8 mouse cellular contexts compared by ENCODE assay signal in genomic region chr11:101667871-101668532, GRCm38 (mm10). TPM values are rescaled to one million over a fixed set of nuclear protein-coding genes. Genes with fewer than 3 reads are reported as not detected.
DNase-seq lines count a peak whose midpoint lies in the region; ATAC-seq and TF ChIP-seq lines count a peak whose summit lies in the region.

No protein-coding gene starts in this region.

- H3K9me3 ChIP-seq in embryonic facial prominence, embryonic 14.5 days (ENCODE audit: control insufficient read depth, low read length) = no peaks in the 10 kb centered on the region
- H3K9me3 ChIP-seq in embryonic facial prominence, embryonic 10.5 days = no peaks in the 10 kb centered on the region
- no peaks in the 10 kb centered on the region for H3K9me3 ChIP-seq in forebrain, postnatal 0 days (ENCODE audit: low read length)
- no peaks in the 10 kb centered on the region for H3K9me3 ChIP-seq in midbrain, embryonic 14.5 days (ENCODE audit: control insufficient read depth, low read length)

- H3K4me3 ChIP-seq in embryonic facial prominence, embryonic 14.5 days (ENCODE audit: low read depth, low read length) = no peak overlapping the region
- no peak overlapping the region; the same call in 1 of the 2 replicates for H3K4me3 ChIP-seq in embryonic facial prominence, embryonic 10.5 days
- peak overlapping the region; percentile 73 for H3K4me3 ChIP-seq in forebrain, postnatal 0 days (ENCODE audit: low read depth, low read length)
- no peak overlapping the region for H3K4me3 ChIP-seq in midbrain, embryonic 14.5 days (replicated peaks; ENCODE audit: low read depth, low read length)

- H3K27ac ChIP-seq in embryonic facial prominence, embryonic 14.5 days (replicated peaks; ENCODE audit: low read depth, low read length) = no peak overlapping the region
- H3K27ac ChIP-seq in embryonic facial prominence, embryonic 10.5 days (replicated peaks) = no peak overlapping the region; the same call in 1 of the 2 replicates
- H3K27ac ChIP-seq in forebrain, postnatal 0 days (ENCODE audit: low read depth, low read length) = peak overlapping the region; percentile 70
- no peak overlapping the region for H3K27ac ChIP-seq in midbrain, embryonic 14.5 days (replicated peaks; ENCODE audit: low read depth, low read length)

- 70% methylated on average over 14 of the region's 14 CpGs for WGBS in embryonic facial prominence, embryonic 14.5 days
- WGBS in embryonic facial prominence, embryonic 10.5 days = 78% methylated on average over 14 of the region's 14 CpGs
- 53% methylated on average over 14 of the region's 14 CpGs for WGBS in forebrain, postnatal 0 days
- WGBS in midbrain, embryonic 14.5 days = 73% methylated on average over 14 of the region's 14 CpGs

- H3K36me3 ChIP-seq in embryonic facial prominence, embryonic 14.5 days (ENCODE audit: control insufficient read depth, insufficient read depth, low read length) = no peaks in the 10 kb centered on the region
- no peaks in the 10 kb centered on the region for H3K36me3 ChIP-seq in embryonic facial prominence, embryonic 10.5 days (replicated peaks)
- H3K36me3 ChIP-seq in forebrain, postnatal 0 days (ENCODE audit: insufficient read depth) = no peaks in the 10 kb centered on the region
- H3K36me3 ChIP-seq in midbrain, embryonic 14.5 days (ENCODE audit: control insufficient read depth, insufficient read depth, low read length) = no peaks in the 10 kb centered on the region

- no peak for TF ChIP-seq CTCF in forebrain, postnatal 0 days (IDR thresholded peaks at IDR 0.05; ENCODE audit: low read depth)

- H3K9ac ChIP-seq in embryonic facial prominence, embryonic 14.5 days (ENCODE audit: low read depth, low read length) = no peak overlapping the region
- H3K9ac ChIP-seq in forebrain, postnatal 0 days = peak overlapping the region; percentile 33
- H3K9ac ChIP-seq in midbrain, embryonic 14.5 days (replicated peaks; ENCODE audit: low read length) = no peak overlapping the region

- no peak for ATAC-seq in embryonic facial prominence, embryonic 14.5 days (ENCODE audit: low read depth)
- ATAC-seq in forebrain, postnatal 0 days = no peak
- ATAC-seq in midbrain, embryonic 14.5 days (ENCODE audit: low FRiP score, low TSS enrichment) = no peak
- ATAC-seq in erythroblast, adult 5-6 weeks (replicated peaks; ENCODE audit: low FRiP score, poor library complexity, severe bottlenecking) = no peak

- H3K4me2 ChIP-seq in embryonic facial prominence, embryonic 14.5 days (ENCODE audit: low read depth, low read length) = 0 out of 2 replicates have a peak overlapping the region, but pooled peaks have one; percentile 7
- H3K4me2 ChIP-seq in forebrain, postnatal 0 days (ENCODE audit: low read depth) = peak overlapping the region; percentile 76
- no peak overlapping the region for H3K4me2 ChIP-seq in midbrain, embryonic 14.5 days (ENCODE audit: low read length)

- peaks cover 11% of the 10 kb centered on the region; the same call in 1 of the 2 replicates for H3K4me1 ChIP-seq in embryonic facial prominence, embryonic 14.5 days (ENCODE audit: control insufficient read depth, insufficient read depth, low read length)
- peaks cover 47% of the 10 kb centered on the region for H3K4me1 ChIP-seq in embryonic facial prominence, embryonic 10.5 days
- peaks cover 12% of the 10 kb centered on the region; the same call in 1 of the 2 replicates for H3K4me1 ChIP-seq in forebrain, postnatal 0 days (ENCODE audit: insufficient read depth)
- no peaks in the 10 kb centered on the region for H3K4me1 ChIP-seq in midbrain, embryonic 14.5 days (ENCODE audit: control insufficient read depth, insufficient read depth, low read length)

- DNase-seq in embryonic facial prominence, embryonic 14.5 days (ENCODE audit: low spot score) = peak; percentile 66
- DNase-seq in embryonic facial prominence, embryonic 10.5 days (ENCODE audit: low spot score) = no peak
- no peak for DNase-seq in forebrain, postnatal 0 days
- DNase-seq in heart, postnatal 4 days = peak; percentile 79
- DNase-seq in kidney, postnatal 4 days = peak; percentile 42 to 66
- DNase-seq in midbrain, embryonic 14.5 days = peak; percentile 16
- DNase-seq in layer of hippocampus, postnatal 36 days = no peak

- no peaks in the 10 kb centered on the region for H3K27me3 ChIP-seq in embryonic facial prominence, embryonic 14.5 days (replicated peaks; ENCODE audit: control insufficient read depth, insufficient read depth, low read length)
- H3K27me3 ChIP-seq in embryonic facial prominence, embryonic 10.5 days (replicated peaks; ENCODE audit: low read depth, poor library complexity, severe bottlenecking) = peaks cover 13% of the 10 kb centered on the region
- H3K27me3 ChIP-seq in forebrain, postnatal 0 days (ENCODE audit: insufficient read depth, low read length) = no peaks in the 10 kb centered on the region
- H3K27me3 ChIP-seq in midbrain, embryonic 14.5 days (ENCODE audit: control insufficient read depth, insufficient read depth, low read length) = no peaks in the 10 kb centered on the region

RNA-seq across cellular contexts. Expression of gene Arl4d, which starts 2.7 kb away (rescaled TPM):
- 4.2 and 4.7 TPM in 2 replicates for polyA plus RNA-seq in embryonic facial prominence, embryonic 14.5 days (2014; fragmentation: Nextera tagmentation; extraction: Ambion mirVana)
- polyA plus RNA-seq in embryonic facial prominence, embryonic 10.5 days (2016; fragmentation: Nextera tagmentation; extraction: Ambion mirVana) = 3.3 and 5.1 TPM in 2 replicates
- total RNA-seq in forebrain, postnatal 0 days (2014; rRNA removed) = 22.5 and 28.3 TPM in 2 replicates
- polyA plus RNA-seq in forebrain, postnatal 0 days (2015; fragmentation: Nextera tagmentation; extraction: Ambion mirVana) = 13.4 and 15.7 TPM in 2 replicates
- 10 to 100 TPM; 17.9 to 20.5 TPM for total RNA-seq in heart, postnatal 4 days (2021)
- 3.9 and 4.5 TPM in 2 replicates for polyA plus RNA-seq in midbrain, embryonic 14.5 days (2014; fragmentation: Nextera tagmentation; extraction: Ambion mirVana)
- total RNA-seq in erythroblast, adult 5-6 weeks (2015; ENCODE audit: low replicate concordance) = not detected in 2 replicates
- 0.85 and 1.5 TPM in 2 replicates for total RNA-seq in erythroblast, adult 5-6 weeks (2017; ENCODE audit: low replicate concordance)
- 10 to 100 TPM; 12.9 to 13.8 TPM for total RNA-seq in layer of hippocampus, postnatal 36 days (2021)

RNA-seq across cellular contexts. Expression of gene Rdm1, which starts 41.0 kb away (rescaled TPM):
- 34.9 and 39.4 TPM in 2 replicates for polyA plus RNA-seq in embryonic facial prominence, embryonic 14.5 days (2014; fragmentation: Nextera tagmentation; extraction: Ambion mirVana)
- 28.2 and 29.4 TPM in 2 replicates for polyA plus RNA-seq in embryonic facial prominence, embryonic 10.5 days (2016; fragmentation: Nextera tagmentation; extraction: Ambion mirVana)
- total RNA-seq in forebrain, postnatal 0 days (2014; rRNA removed) = 4.4 and 5.2 TPM in 2 replicates
- polyA plus RNA-seq in forebrain, postnatal 0 days (2015; fragmentation: Nextera tagmentation; extraction: Ambion mirVana) = 8.6 and 9.0 TPM in 2 replicates
- total RNA-seq in heart, postnatal 4 days (2021) = 10 to 100 TPM; 29.2 to 35.0 TPM
- 13.2 and 14.0 TPM in 2 replicates for polyA plus RNA-seq in midbrain, embryonic 14.5 days (2014; fragmentation: Nextera tagmentation; extraction: Ambion mirVana)
- total RNA-seq in erythroblast, adult 5-6 weeks (2015; ENCODE audit: low replicate concordance) = 6.7 and 18.6 TPM in 2 replicates
- 4.6 and 6.2 TPM in 2 replicates for total RNA-seq in erythroblast, adult 5-6 weeks (2017; ENCODE audit: low replicate concordance)
- 1 to 10 TPM; 6.7 to 9.4 TPM for total RNA-seq in layer of hippocampus, postnatal 36 days (2021)

Comparison
In these comparisons a context has a peak if more than half of its experiments do, and no peak if none do; other contexts are left out.
1. DNase-seq: peak in embryonic facial prominence, embryonic 14.5 days (single experiment), heart, postnatal 4 days (single experiment), kidney, postnatal 4 days (2 of 2) and midbrain, embryonic 14.5 days (single experiment); none in embryonic facial prominence, embryonic 10.5 days (single experiment), forebrain, postnatal 0 days (single experiment) and layer of hippocampus, postnatal 36 days (0 of 2).